Mouse (Mus musculus): ENCODE results near the gene Naa16.

DNA sequence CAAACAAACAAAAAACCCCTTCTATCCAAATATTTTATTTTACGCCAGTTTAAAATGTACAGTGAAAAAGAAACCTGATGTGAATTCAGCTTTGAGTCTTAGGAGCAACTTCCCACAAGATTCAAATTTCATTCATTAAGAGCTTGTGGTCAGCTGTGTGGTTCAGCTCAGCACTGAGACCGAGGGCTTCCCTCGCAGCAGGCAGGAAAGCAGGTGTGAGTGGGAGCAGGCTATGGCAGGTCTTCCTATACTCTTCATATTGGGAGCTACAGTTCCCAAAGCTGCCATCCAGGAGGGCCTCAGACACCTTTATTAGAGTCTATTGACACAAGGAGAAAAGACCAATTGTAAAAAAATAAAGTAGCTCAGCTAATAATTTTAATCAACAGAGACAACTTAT, 55.0 kb downstream of the Naa16 start:
- no peak for TF ChIP-seq POLR2A (IDR thresholded peaks at IDR 0.05; ENCODE audit: borderline replicate concordance, low read depth, low read length)
- no peak for TF ChIP-seq CTCF (IDR thresholded peaks at IDR 0.05; ENCODE audit: low read depth, low read length)

Data from bone marrow macrophage, adult 2 months (primary cell).